1 mouse cellular context compared by ENCODE assay signal in the genomic region with DNA sequence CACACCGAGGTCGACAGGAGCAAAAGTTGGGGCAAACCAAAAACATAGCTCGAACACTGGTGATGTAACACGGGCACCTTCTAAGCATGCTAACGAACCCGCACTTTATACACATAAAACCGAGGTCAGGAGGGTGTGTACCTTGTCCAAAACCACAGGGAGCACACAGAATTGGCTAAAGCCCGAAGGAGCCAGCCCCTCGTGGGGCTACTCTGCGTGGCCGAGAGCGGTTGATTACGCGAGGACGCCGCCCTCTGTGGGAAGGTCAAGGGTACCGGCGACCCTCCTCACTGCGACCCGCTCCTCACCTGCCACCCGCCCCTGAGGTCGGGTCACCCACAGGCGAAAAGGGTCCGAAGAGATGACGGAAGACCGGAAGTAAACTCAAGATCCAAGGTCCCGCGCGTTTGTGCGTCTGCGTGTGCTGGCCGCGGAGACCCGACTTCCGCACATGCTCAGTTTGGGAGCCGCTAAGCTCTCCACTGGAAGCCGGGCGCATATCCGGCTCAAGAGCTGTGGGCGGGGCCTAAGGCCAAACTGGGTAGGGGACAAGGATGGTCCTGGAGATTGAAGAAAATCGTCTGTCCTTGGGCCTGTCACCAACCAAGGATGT.
TF ChIP-seq lines count a peak whose summit lies in the region.

Gene Trappc12, minus strand, starts transcription at position 452 of the 613 bp plus-strand sequence.

TF ChIP-seq in MEL, 35 proteins besides CTCF, POLR2A, EP300 and RAD21 (continued from another document):
- no peak for TF ChIP-seq BHLHE40 (IDR thresholded peaks at IDR 0.05; ENCODE audit: borderline replicate concordance, low read depth, low read length)
- 0 out of 2 replicates have a peak, but pooled peaks have one; percentile 31 for TF ChIP-seq MYC (IDR thresholded peaks at IDR 0.05; ENCODE audit: low read depth, low read length)
- TF ChIP-seq NRF1 (IDR thresholded peaks at IDR 0.05; ENCODE audit: insufficient read depth, low read depth, low read length, poor library complexity, severe bottlenecking), result peak; percentile 80
- TF ChIP-seq MXI1 (IDR thresholded peaks at IDR 0.05; ENCODE audit: low read depth, low read length), result peak; percentile 55
- TF ChIP-seq MAFK (IDR thresholded peaks at IDR 0.05; ENCODE audit: borderline replicate concordance, low read depth, low read length), result no peak
- no peak for TF ChIP-seq ZKSCAN1 (IDR thresholded peaks at IDR 0.05; ENCODE audit: low read depth, low read length)
- TF ChIP-seq SIN3A (IDR thresholded peaks at IDR 0.05; ENCODE audit: low read length), result no peak; the same call in 1 of the 2 replicates
- no peak; the same call in 1 of the 2 replicates for TF ChIP-seq TCF12 (IDR thresholded peaks at IDR 0.05; ENCODE audit: low read depth, low read length)
- peak; percentile 79 for TF ChIP-seq NELFE (IDR thresholded peaks at IDR 0.05; ENCODE audit: low read depth, low read length)
- TF ChIP-seq POLR2AphosphoS2 (IDR thresholded peaks at IDR 0.05; ENCODE audit: low read length), result peak; percentile 61; the same call in 1 of the 2 replicates
- TF ChIP-seq TAL1 (IDR thresholded peaks at IDR 0.05; ENCODE audit: low read length), result no peak
- TF ChIP-seq CHD2 (IDR thresholded peaks at IDR 0.05; ENCODE audit: low read length), result no peak
